Mouse (Mus musculus) neural tube, embryonic 10.5 days (tissue): ENCODE results near the gene Apbb1.

Experiments
- DNase-seq: peaks from one replicate; pipeline ENCODE4 v3.0.0-alpha.2; 2017; ENCODE audit warnings: low spot score; ENCODE audit errors: extremely low spot score

Apbb1 gene

GRCm38 (mm10) chr7:105581094-105581703 is at the start of gene Apbb1:
TSS of gene Apbb1 (minus strand) at chr7:105581653.
- peak; percentile 85 for DNase-seq

- DNase-seq = no peak
Observed at GRCm38 (mm10) chr7:105628633-105629032, 47.2 kb upstream of the Apbb1 start.

- DNase-seq = no peak
Observed at GRCm38 (mm10) chr7:105625397-105625796, 43.9 kb upstream of the Apbb1 start.

GRCm38 (mm10) chr7:105621646-105622292 is 40.3 kb upstream of the Apbb1 start:
- DNase-seq = no peak

GRCm38 (mm10) chr7:105621053-105621452 is 39.6 kb upstream of the Apbb1 start:
- DNase-seq = no peak

- DNase-seq = no peak
Observed at GRCm38 (mm10) chr7:105619701-105620100, 38.2 kb upstream of the Apbb1 start.

- DNase-seq = no peak
Observed at GRCm38 (mm10) chr7:105617810-105618209, 36.4 kb upstream of the Apbb1 start.

- DNase-seq = no peak
Observed at GRCm38 (mm10) chr7:105616561-105616960, 35.1 kb upstream of the Apbb1 start.

GRCm38 (mm10) chr7:105615720-105616119 is 34.3 kb upstream of the Apbb1 start:
- no peak for DNase-seq

- no peak for DNase-seq
Observed at GRCm38 (mm10) chr7:105614400-105614799, 32.9 kb upstream of the Apbb1 start.

- DNase-seq = no peak
Observed at GRCm38 (mm10) chr7:105611767-105612166, 30.3 kb upstream of the Apbb1 start.

- DNase-seq = no peak
Observed at GRCm38 (mm10) chr7:105608467-105608866, 27.0 kb upstream of the Apbb1 start.

GRCm38 (mm10) chr7:105602860-105603623 is 21.6 kb upstream of the Apbb1 start:
- DNase-seq = peak; percentile 59

GRCm38 (mm10) chr7:105590097-105590496 is 8.6 kb upstream of the Apbb1 start:
- no peak for DNase-seq

- no peak for DNase-seq
Observed at GRCm38 (mm10) chr7:105588325-105588912, 7.0 kb upstream of the Apbb1 start.

GRCm38 (mm10) chr7:105581959-105582358 is 506 bp upstream of the Apbb1 start:
- DNase-seq = no peak

GRCm38 (mm10) chr7:105580627-105581089 is 795 bp downstream of the Apbb1 start:
- DNase-seq = no peak

- DNase-seq = no peak
Observed at GRCm38 (mm10) chr7:105578481-105578880, 3.0 kb downstream of the Apbb1 start.

- DNase-seq = no peak
Observed at GRCm38 (mm10) chr7:105577377-105577871, 4.0 kb downstream of the Apbb1 start.

- DNase-seq = no peak
Observed at GRCm38 (mm10) chr7:105576166-105576748, 5.2 kb downstream of the Apbb1 start.

- DNase-seq = no peak
Observed at GRCm38 (mm10) chr7:105574537-105574936, 6.9 kb downstream of the Apbb1 start.
